In genomic region chr9:122172612-122173186, GRCm38 (mm10) we compare ENCODE assay signal across 11 mouse cellular contexts.
"Had no signal": no experiment of that assay in that cellular context is flagged by ENCODE, and none has a peak within 500 bp of the region (broad histone marks: within the 10 kb centered on the region; RNA-seq: fewer than 3 reads in every experiment).

No protein-coding gene starts in this region.

- H3K4me1 ChIP-seq: liver, embryonic 12.5 days had no signal

- H3K27ac ChIP-seq: limb, embryonic 15.5 days; liver, embryonic 12.5 days; midbrain, embryonic 10.5 days; neural tube, embryonic 15.5 days had no signal

- H3K4me3 ChIP-seq: limb, embryonic 15.5 days; liver, embryonic 12.5 days; midbrain, embryonic 10.5 days; myocyte; neural tube, embryonic 15.5 days had no signal

- H3K9me3 ChIP-seq: limb, embryonic 15.5 days; liver, embryonic 12.5 days; midbrain, embryonic 10.5 days; neural tube, embryonic 15.5 days had no signal

- H3K27me3 ChIP-seq: limb, embryonic 15.5 days; liver, embryonic 12.5 days; neural tube, embryonic 15.5 days had no signal

- H3K4me2 ChIP-seq: limb, embryonic 15.5 days; liver, embryonic 12.5 days; neural tube, embryonic 15.5 days had no signal

- H3K9ac ChIP-seq: limb, embryonic 15.5 days; liver, embryonic 12.5 days; neural tube, embryonic 15.5 days had no signal

- ATAC-seq: liver, embryonic 12.5 days; lung, postnatal 0 days had no signal

- DNase-seq: layer of hippocampus, postnatal 36 days; lung, postnatal 4 days; right cerebral cortex, adult 18-20 months; right cerebral cortex, postnatal 25 days; thymus, postnatal 4 days had no signal
